Mouse (Mus musculus) liver, embryonic 14.5 days (tissue): ENCODE data around the gene Lmf1. TPM values are rescaled to one million over a fixed set of nuclear protein-coding genes. Genes with fewer than 3 reads are reported as not detected.

Experiments used
- ATAC-seq: fragments of 200-750 bp; cut with Nextera tagmentation; 2 replicates; pipeline ENCODE4 v1.8.0; 2017; ENCODE audit warnings: moderate number of reproducible peaks, mild to moderate bottlenecking, moderate library complexity; ENCODE audit not compliant: insufficient read depth
- DNase-seq, 3 experiments: peaks; one replicate each; pipeline ENCODE4 v3.0.0-alpha.2; 2012 to 2013; ENCODE audit warnings: low read depth in 3 of 3, low spot score in 3 of 3
- H3K27ac ChIP-seq: fragments of 300-500 bp; sonication (generic); 2 replicates; pipeline ENCODE4 v1.5.1; 2014; ENCODE audit warnings: moderate library complexity, mild to moderate bottlenecking, control low read depth, inconsistent platforms
- H3K27me3 ChIP-seq: fragments of 300-500 bp; sonication (generic); 2 replicates; pipeline ENCODE4 v1.6.1; 2014; ENCODE audit warnings: mild to moderate bottlenecking, low read length, moderate library complexity; ENCODE audit not compliant: control insufficient read depth, insufficient read depth
- H3K36me3 ChIP-seq: fragments of 300-500 bp; sonication (generic); replicated peaks from 2 replicates; pipeline ENCODE4 v1.6.1; 2014; ENCODE audit warnings: low read depth; ENCODE audit not compliant: control insufficient read depth, insufficient read depth
- H3K4me1 ChIP-seq, 2 experiments: fragments of 200-500 bp in 1 of 2; fragments of 300-500 bp in 1 of 2; sonication (generic) in 1 of 2; replicated peaks; 2 replicates each; pipeline ENCODE4 v1.6.1; 2012 to 2014; ENCODE audit warnings: antibody characterized with exemption in 1 of 2, inconsistent platforms in 1 of 2, low read length in 1 of 2; ENCODE audit not compliant: control insufficient read depth in 2 of 2, insufficient read depth in 2 of 2
- H3K4me2 ChIP-seq: fragments of 300-500 bp; sonication (generic); 2 replicates; pipeline ENCODE4 v1.6.1; 2014; ENCODE audit warnings: low read depth, mild to moderate bottlenecking, control low read depth, moderate library complexity
- H3K4me3 ChIP-seq, 2 experiments: fragments of 200-500 bp in 1 of 2; fragments of 300-500 bp in 1 of 2; sonication (generic) in 1 of 2; 2 replicates each; pipeline ENCODE4 v1.5.1; 2012 to 2014; ENCODE audit warnings: low read depth in 2 of 2, low read length in 2 of 2, mild to moderate bottlenecking in 2 of 2, control low read depth in 1 of 2, inconsistent platforms in 1 of 2, moderate library complexity in 1 of 2; ENCODE audit not compliant: insufficient read depth in 1 of 2
- H3K9ac ChIP-seq: fragments of 300-500 bp; sonication (generic); replicated peaks from 2 replicates; pipeline ENCODE4 v1.6.1; 2014; ENCODE audit warnings: mild to moderate bottlenecking, control low read depth, moderate library complexity
- H3K9me3 ChIP-seq: fragments of 300-500 bp; sonication (generic); 2 replicates; pipeline ENCODE4 v1.6.1; 2016; ENCODE audit warnings: low read length, mixed read lengths; ENCODE audit not compliant: control insufficient read depth
- CTCF ChIP-seq: IDR thresholded peaks from 2 replicates; pipeline ENCODE4 v1.5.1; 2016; ENCODE audit warnings: antibody characterized with exemption, low read depth, control low read depth
- EP300 ChIP-seq: IDR thresholded peaks from 2 replicates; pipeline ENCODE4 v1.6.1; 2016; ENCODE audit warnings: antibody characterized with exemption, low read depth
- WGBS: fragments of 180-500 bp; shearing (Covaris S2); extraction: QIAGEN DNeasy Blood & Tissue Kit; methylation state at CpG from one replicate; pipeline ENCODE4 v1.1.7; 2014; ENCODE audit not compliant: insufficient replicate concordance; 5-methylcytosine and 5-hydroxymethylcytosine counted together
- polyA plus RNA-seq, 2 experiments: library from polyadenylated mRNA; depleted of rRNA in 1 of 2; stranded (reverse) in 1 of 2; unstranded in 1 of 2; fragments of >200 nt; fragmentation: Nextera tagmentation in 1 of 2; extraction: Ambion mirVana in 1 of 2; gene quantifications; 2 replicates each; pipeline versions ENCODE4 v1.2.1 to v1.2.3; 2012 to 2014

Lmf1 gene
- polyA plus RNA-seq, 2 experiments, result 3.4 to 9.3 TPM

DNA sequence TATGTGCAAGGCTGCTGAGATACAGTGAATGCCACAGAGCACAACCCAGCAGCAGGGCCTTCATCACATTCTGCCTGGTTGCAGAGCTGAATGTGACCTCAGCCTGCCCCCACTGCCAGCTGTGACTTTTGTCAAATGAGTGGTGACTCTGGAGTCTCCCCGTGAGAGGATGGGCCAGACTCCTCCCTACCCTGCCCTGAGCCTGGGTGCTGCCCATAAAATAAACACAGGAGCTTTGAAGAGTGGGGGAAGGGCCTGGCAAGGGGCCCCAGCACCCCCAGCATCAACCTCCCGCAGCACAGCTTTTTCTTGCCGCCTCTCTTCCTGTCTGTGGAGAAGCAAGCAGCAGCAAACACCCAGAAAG is 77.9 kb downstream of the Lmf1 start:
- Histone ChIP-seq H3K4me2 (no peak overlapping the region), H3K4me3 (no peak overlapping the region), H3K9me3 (no peaks in the 10 kb centered on the region), H3K27ac (no peak overlapping the region), H3K27me3 (no peaks in the 10 kb centered on the region), H3K9ac (no peak overlapping the region), H3K36me3 (no peaks in the 10 kb centered on the region), H3K4me1 (no peaks in the 10 kb centered on the region)
- 29% methylated on average over 3 of the region's 3 CpGs for WGBS
- DNase-seq, result no peak
- no peak for ATAC-seq
- no peak for TF ChIP-seq CTCF
- no peak for TF ChIP-seq EP300

DNA sequence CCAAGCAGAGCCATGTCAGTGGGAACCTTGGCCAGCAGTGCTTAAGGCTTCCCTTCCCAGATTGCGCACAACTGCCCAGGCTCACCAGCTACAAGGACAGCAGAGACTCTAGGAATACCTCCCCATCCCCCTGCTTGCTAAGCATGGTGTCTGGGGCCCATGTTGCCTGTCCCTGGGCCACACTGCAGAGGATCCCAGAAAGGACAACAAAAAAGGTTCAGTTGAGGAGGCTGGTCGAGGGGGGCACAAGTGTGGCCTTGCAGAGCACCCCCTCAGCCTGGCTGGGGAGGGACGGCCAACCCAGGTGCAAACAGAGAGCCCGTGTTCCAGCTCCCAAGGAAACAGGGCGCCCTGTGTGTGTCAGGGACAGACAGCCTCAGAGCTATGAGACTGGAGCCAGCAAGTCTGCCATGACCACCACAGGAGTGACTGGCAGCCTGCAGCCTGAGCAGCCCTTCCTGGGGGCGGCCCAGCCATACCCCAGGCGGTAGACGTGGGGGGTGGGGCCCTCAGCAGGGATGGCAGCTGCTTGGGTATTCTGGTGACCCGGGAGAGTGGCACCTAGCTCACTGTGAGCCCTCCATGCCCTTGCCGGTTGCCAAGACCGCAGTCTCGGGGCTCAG is 84.4 kb downstream of the Lmf1 start:
- no peaks in the 10 kb centered on the region for H3K4me1 ChIP-seq
- H3K9me3 ChIP-seq, result no peaks in the 10 kb centered on the region
- H3K27me3 ChIP-seq, result no peaks in the 10 kb centered on the region
- no peak overlapping the region for H3K4me3 ChIP-seq
- H3K4me2 ChIP-seq, result no peak overlapping the region
- DNase-seq (no peak), ATAC-seq (no peak)
- H3K27ac ChIP-seq, result no peak overlapping the region
- H3K36me3 ChIP-seq, result no peaks in the 10 kb centered on the region
- WGBS, result 43% methylated on average over 12 of the region's 12 CpGs
- TF ChIP-seq EP300, result no peak
- TF ChIP-seq CTCF, result no peak
- H3K9ac ChIP-seq, result no peak overlapping the region

DNA sequence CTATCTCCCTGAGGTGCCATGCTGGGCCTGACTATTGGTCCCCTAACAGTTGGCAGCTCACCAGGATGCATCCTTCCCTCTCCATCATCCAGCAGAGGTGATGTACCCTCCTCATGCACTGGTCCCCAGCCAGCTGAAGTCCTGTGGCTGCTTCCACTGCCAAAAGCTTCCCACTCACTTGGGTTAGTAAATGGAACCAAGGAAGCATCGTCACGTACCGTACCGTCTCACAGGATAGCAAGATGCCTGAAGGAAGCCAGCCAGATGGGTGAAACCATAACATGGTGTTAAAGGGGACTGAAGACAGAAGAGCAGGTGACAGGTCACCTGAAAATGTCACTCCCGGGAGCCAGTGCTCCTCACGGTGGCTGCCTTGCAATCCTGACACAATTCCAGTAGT is 86.6 kb downstream of the Lmf1 start:
- H3K9me3 ChIP-seq, result no peaks in the 10 kb centered on the region
- ATAC-seq (no peak), DNase-seq (no peak)
- H3K4me3 ChIP-seq, result no peak overlapping the region
- no peak for TF ChIP-seq CTCF
- no peak for TF ChIP-seq EP300
- no peak overlapping the region for H3K9ac ChIP-seq
- H3K4me1 ChIP-seq, result no peaks in the 10 kb centered on the region
- no peak overlapping the region for H3K27ac ChIP-seq
- WGBS, result 68% methylated on average over 6 of the region's 6 CpGs
- H3K36me3 ChIP-seq, result no peaks in the 10 kb centered on the region
- no peak overlapping the region for H3K4me2 ChIP-seq
- H3K27me3 ChIP-seq, result no peaks in the 10 kb centered on the region

DNA sequence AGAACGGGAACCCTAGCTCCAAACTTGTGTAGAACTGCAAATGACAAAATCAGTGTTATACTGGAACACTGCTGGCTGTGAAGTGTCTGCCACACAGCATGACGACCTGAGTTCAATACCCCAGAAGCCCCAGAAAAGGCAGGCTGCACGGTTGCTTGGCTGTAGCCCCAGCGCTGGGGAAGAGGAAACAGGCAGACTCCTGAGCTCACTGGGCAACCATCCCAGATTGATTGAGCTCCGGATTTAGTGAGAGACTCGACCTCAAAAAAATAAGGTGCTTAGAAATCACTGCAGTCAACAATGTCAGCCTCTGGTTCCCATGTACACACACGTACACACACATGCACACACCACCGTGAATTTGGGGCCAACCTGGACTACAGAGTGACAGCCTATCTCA is 87.0 kb downstream of the Lmf1 start:
- Histone ChIP-seq H3K4me1 (no peaks in the 10 kb centered on the region), H3K9ac (no peak overlapping the region), H3K9me3 (no peaks in the 10 kb centered on the region), H3K4me3 (no peak overlapping the region), H3K36me3 (no peaks in the 10 kb centered on the region), H3K27ac (no peak overlapping the region), H3K4me2 (no peak overlapping the region), H3K27me3 (no peaks in the 10 kb centered on the region)
- ATAC-seq, result no peak
- no peak for DNase-seq
- no peak for TF ChIP-seq EP300
- WGBS, result 57% methylated on average over 8 of the region's 8 CpGs

DNA sequence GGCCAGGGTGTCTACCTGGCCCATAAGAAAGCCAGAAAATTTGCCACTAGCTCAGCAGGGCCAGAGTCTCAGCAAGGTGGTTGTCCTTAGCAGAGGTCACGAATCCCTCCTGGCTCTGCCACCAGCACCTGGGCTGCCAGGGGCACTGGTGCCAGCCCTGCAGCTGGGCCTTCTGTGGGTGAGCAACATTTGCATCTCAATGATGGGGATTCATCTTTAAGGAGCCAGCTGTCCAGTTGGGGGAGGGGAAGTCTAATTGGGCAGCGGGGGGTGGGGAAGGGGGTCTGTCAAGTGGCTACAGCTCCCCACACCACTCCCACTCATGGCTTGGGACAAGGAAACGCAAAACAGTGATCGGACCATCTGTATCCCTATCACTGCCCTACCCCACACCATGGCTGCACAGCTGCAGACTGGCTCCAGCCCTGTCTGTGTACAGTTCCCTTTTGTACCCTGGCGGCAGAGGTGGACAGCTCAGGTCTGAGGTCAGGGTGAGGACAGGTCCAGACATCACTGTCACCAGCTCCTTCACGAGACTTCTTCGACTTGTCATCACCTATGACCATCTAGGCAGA is 89.7 kb downstream of the Lmf1 start:
- 57% methylated on average over 7 of the region's 7 CpGs for WGBS
- DNase-seq (no peak), ATAC-seq (no peak)
- Histone ChIP-seq H3K4me2 (no peak overlapping the region), H3K27me3 (no peaks in the 10 kb centered on the region), H3K4me1 (no peaks in the 10 kb centered on the region), H3K36me3 (no peaks in the 10 kb centered on the region), H3K9ac (no peak overlapping the region), H3K9me3 (no peaks in the 10 kb centered on the region), H3K4me3 (no peak overlapping the region), H3K27ac (no peak overlapping the region)
- TF ChIP-seq CTCF (no peak), EP300 (no peak)
